Mouse (Mus musculus) forebrain, postnatal 0 days (tissue): ENCODE measurements around the gene Cfi. TPM values are rescaled to one million over a fixed set of nuclear protein-coding genes. Genes with fewer than 3 reads are reported as not detected.

Source experiments
- ATAC-seq: fragments of 200-750 bp; cut with Nextera tagmentation; 2 replicates; pipeline ENCODE4 v1.8.0; 2017; ENCODE audit warnings: mild to moderate bottlenecking, moderate library complexity
- DNase-seq: peaks from one replicate; pipeline ENCODE4 v3.0.0-alpha.2; 2015
- H3K27ac ChIP-seq: fragments of 300-500 bp; sonication (generic); 2 replicates; pipeline ENCODE4 v1.5.1; 2014; ENCODE audit warnings: low read depth, mild to moderate bottlenecking, antibody characterized with exemption, low read length, moderate library complexity, mixed read lengths
- H3K27me3 ChIP-seq: fragments of 300-500 bp; sonication (generic); 2 replicates; pipeline ENCODE4 v1.6.1; 2014; ENCODE audit warnings: mild to moderate bottlenecking, low read length, mixed read lengths; ENCODE audit not compliant: insufficient read depth
- H3K36me3 ChIP-seq: fragments of 300-500 bp; sonication (generic); 2 replicates; pipeline ENCODE4 v1.6.1; 2014; ENCODE audit warnings: mild to moderate bottlenecking, moderate library complexity; ENCODE audit not compliant: insufficient read depth
- H3K4me1 ChIP-seq: fragments of 300-500 bp; sonication (generic); 2 replicates; pipeline ENCODE4 v1.6.1; 2014; ENCODE audit warnings: antibody characterized with exemption; ENCODE audit not compliant: insufficient read depth
- H3K4me2 ChIP-seq: fragments of 300-500 bp; sonication (generic); 2 replicates; pipeline ENCODE4 v1.6.1; 2014; ENCODE audit warnings: low read depth, mild to moderate bottlenecking, moderate library complexity
- H3K4me3 ChIP-seq: fragments of 300-500 bp; sonication (generic); 2 replicates; pipeline ENCODE4 v1.5.1; 2014; ENCODE audit warnings: low read depth, low read length, mixed read lengths
- H3K9ac ChIP-seq: fragments of 300-500 bp; sonication (generic); 2 replicates; pipeline ENCODE4 v1.6.1; 2014; ENCODE audit warnings: mild to moderate bottlenecking
- H3K9me3 ChIP-seq: fragments of 300-500 bp; sonication (generic); 2 replicates; pipeline ENCODE4 v1.6.1; 2016; ENCODE audit warnings: low read length
- CTCF ChIP-seq: sonication (generic); IDR thresholded peaks from 2 replicates; pipeline ENCODE4 v1.5.1; 2016; ENCODE audit warnings: antibody characterized with exemption, control low read depth, low read depth
- WGBS: fragments of 180-500 bp; shearing (Covaris S2); extraction: QIAGEN DNeasy Blood & Tissue Kit; methylation state at CpG from one replicate; pipeline ENCODE4 v1.1.7; 2014; 5-methylcytosine and 5-hydroxymethylcytosine counted together
- polyA plus RNA-seq: library from polyadenylated mRNA; unstranded; fragments of >200 nt; fragmentation: Nextera tagmentation; extraction: Ambion mirVana; gene quantifications from 2 replicates; pipeline ENCODE4 v1.2.1, GENCODE M21; 2015
- total RNA-seq: library from RNA; depleted of rRNA; stranded (reverse); fragments of >200 nt; gene quantifications from 2 replicates; pipeline ENCODE4 v1.2.3, GENCODE M21; 2014

Gene Cfi
- total and polyA plus RNA-seq, 2 experiments from 2014 or later = 0.33 TPM; not detected in 1

GRCm38 (mm10) chr3:129885577-129885976 lies 49.9 kb downstream of the Cfi start:
- Histone ChIP-seq H3K27me3 (no peaks in the 10 kb centered on the region), H3K4me1 (no peaks in the 10 kb centered on the region), H3K9me3 (no peaks in the 10 kb centered on the region), H3K4me3 (no peak overlapping the region), H3K4me2 (no peak overlapping the region), H3K27ac (no peak overlapping the region), H3K9ac (no peak overlapping the region), H3K36me3 (peaks cover 8% of the 10 kb centered on the region)
- no peak for ATAC-seq
- 89% methylated on average over 9 of the region's 9 CpGs for WGBS
- no peak for DNase-seq
- no peak for TF ChIP-seq CTCF

DNA sequence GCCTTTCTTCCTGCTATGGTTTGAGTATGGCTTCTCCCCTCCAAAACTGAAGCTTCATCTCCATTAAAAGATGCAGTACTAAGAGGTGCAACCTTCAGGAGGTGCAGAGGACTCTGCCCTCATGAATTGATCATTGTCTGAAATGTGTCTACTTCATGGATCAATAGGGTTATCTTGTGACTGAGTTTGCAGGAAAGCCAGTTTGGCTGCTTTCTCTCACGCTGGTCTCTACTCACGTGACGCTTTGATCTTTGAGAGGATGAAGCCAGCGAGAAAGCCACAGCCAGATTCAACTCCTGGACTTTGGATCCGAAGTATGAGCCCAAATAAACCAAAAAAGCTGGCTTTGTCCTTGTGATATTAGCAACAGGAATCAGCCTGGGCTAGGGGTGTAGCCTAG lies 50.7 kb downstream of the Cfi start:
- no peak overlapping the region for H3K4me3 ChIP-seq
- no peaks in the 10 kb centered on the region for H3K9me3 ChIP-seq
- no peak for TF ChIP-seq CTCF
- H3K9ac ChIP-seq = no peak overlapping the region
- WGBS = 89% methylated on average over 5 of the region's 5 CpGs
- H3K27ac ChIP-seq = no peak overlapping the region
- peaks cover 16% of the 10 kb centered on the region for H3K36me3 ChIP-seq
- no peak overlapping the region for H3K4me2 ChIP-seq
- DNase-seq = no peak
- H3K4me1 ChIP-seq = no peaks in the 10 kb centered on the region
- no peaks in the 10 kb centered on the region for H3K27me3 ChIP-seq
- no peak for ATAC-seq

- Histone ChIP-seq H3K27me3 (no peaks in the 10 kb centered on the region), H3K9me3 (no peaks in the 10 kb centered on the region), H3K36me3 (peaks cover 29% of the 10 kb centered on the region), H3K4me1 (no peaks in the 10 kb centered on the region), H3K27ac (no peak overlapping the region), H3K4me2 (no peak overlapping the region), H3K9ac (no peak overlapping the region), H3K4me3 (no peak overlapping the region)
- WGBS = 91% methylated on average over 13 of the region's 13 CpGs
- TF ChIP-seq CTCF = no peak
- DNase-seq = no peak
- no peak for ATAC-seq
These were observed 52.3 kb downstream of the Cfi start for GRCm38 (mm10) chr3:129887779-129888517.

- Histone ChIP-seq H3K4me1 (no peaks in the 10 kb centered on the region), H3K27ac (no peak overlapping the region), H3K9me3 (no peaks in the 10 kb centered on the region), H3K9ac (no peak overlapping the region), H3K4me2 (no peak overlapping the region), H3K4me3 (no peak overlapping the region), H3K27me3 (no peaks in the 10 kb centered on the region), H3K36me3 (peaks cover 45% of the 10 kb centered on the region)
- WGBS = 90% methylated on average over 5 of the region's 5 CpGs
- no peak for TF ChIP-seq CTCF
- ATAC-seq (no peak), DNase-seq (no peak)
These were observed 56.3 kb downstream of the Cfi start for GRCm38 (mm10) chr3:129892003-129892402.

- no peak overlapping the region for H3K4me2 ChIP-seq
- TF ChIP-seq CTCF = no peak
- H3K27me3 ChIP-seq = no peaks in the 10 kb centered on the region
- no peak overlapping the region for H3K9ac ChIP-seq
- WGBS = 93% methylated on average over 3 of the region's 3 CpGs
- DNase-seq (no peak), ATAC-seq (no peak)
- H3K36me3 ChIP-seq = peaks cover 45% of the 10 kb centered on the region
- H3K4me1 ChIP-seq = no peaks in the 10 kb centered on the region
- no peak overlapping the region for H3K27ac ChIP-seq
- H3K4me3 ChIP-seq = no peak overlapping the region
- no peaks in the 10 kb centered on the region for H3K9me3 ChIP-seq
These were observed 57.5 kb downstream of the Cfi start for GRCm38 (mm10) chr3:129893143-129893542.

DNA sequence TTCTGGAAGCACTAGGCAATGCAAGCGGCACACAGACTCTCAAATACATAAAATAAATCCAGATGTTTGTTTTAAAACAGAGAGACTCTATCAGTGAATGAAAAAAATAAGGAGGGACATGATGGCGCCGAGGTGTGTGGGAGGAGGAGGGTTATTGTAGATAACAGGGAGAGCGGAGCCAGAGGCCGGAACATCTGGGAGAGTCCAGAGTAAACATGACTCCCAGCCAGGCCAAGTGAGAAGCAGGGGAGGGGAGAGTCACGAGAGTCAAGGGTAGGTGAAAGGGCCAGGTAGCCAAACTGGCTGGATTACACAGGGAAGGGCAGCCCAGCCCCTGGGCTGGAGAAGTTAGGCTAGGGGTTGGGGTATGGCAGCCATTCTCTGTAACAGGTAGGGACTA lies 60.9 kb downstream of the Cfi start:
- TF ChIP-seq CTCF = no peak
- peaks cover 29% of the 10 kb centered on the region for H3K36me3 ChIP-seq

DNA sequence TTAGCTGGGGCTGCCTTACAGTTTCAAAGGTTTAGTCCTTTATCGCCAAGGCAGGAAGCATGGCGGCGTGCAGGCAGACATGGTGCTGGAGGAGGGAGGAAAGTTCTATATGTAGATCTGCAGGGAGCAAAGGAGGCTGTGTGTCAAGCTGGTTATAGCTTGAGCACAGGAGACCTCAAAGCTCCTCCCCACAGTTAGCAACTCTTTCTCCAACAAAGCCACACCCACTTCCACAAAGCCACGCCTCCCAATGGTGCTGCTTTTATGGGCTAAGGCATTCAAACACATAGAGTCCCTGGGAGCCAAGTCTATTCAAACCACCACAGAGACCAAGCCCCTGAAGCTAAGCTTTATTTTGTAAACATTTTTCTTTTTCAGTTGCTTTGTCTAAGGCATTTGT lies 63.2 kb downstream of the Cfi start:
- no peak for ATAC-seq
- DNase-seq = no peak
- no peak overlapping the region for H3K4me3 ChIP-seq
- no peak overlapping the region for H3K4me2 ChIP-seq
- H3K27me3 ChIP-seq = no peaks in the 10 kb centered on the region
- H3K27ac ChIP-seq = no peak overlapping the region
- peaks cover 8% of the 10 kb centered on the region; the same call in 1 of the 2 replicates for H3K4me1 ChIP-seq
- H3K9ac ChIP-seq = no peak overlapping the region
- no peaks in the 10 kb centered on the region for H3K9me3 ChIP-seq
- TF ChIP-seq CTCF = no peak
- H3K36me3 ChIP-seq = peaks cover 10% of the 10 kb centered on the region
- 65% methylated on average over 4 of the region's 4 CpGs for WGBS

More for the DNA sequence above, 60.9 kb downstream of the Cfi start:
- WGBS = 92% methylated on average over 6 of the region's 6 CpGs
- DNase-seq (no peak), ATAC-seq (no peak)
- Histone ChIP-seq H3K4me3 (no peak overlapping the region), H3K27me3 (no peaks in the 10 kb centered on the region), H3K4me1 (peaks cover under 1% of the 10 kb centered on the region; the same call in 1 of the 2 replicates), H3K4me2 (no peak overlapping the region), H3K27ac (no peak overlapping the region), H3K9me3 (no peaks in the 10 kb centered on the region), H3K9ac (no peak overlapping the region)
